Mouse (Mus musculus) layer of hippocampus, adult 2 months (tissue): ENCODE data around the gene Fa2h. TPM values are rescaled to one million over a fixed set of nuclear protein-coding genes. Genes with fewer than 3 reads are reported as not detected.

Experiments
- DNase-seq, 2 experiments: peaks; one replicate each; pipeline ENCODE4 v3.0.0; 2022; ENCODE audit warnings: low spot score in 2 of 2
- H3K27ac ChIP-seq: fragments of 200-600 bp; 2 replicates; pipeline ENCODE4 v1.8.1; 2022
- H3K4me3 ChIP-seq: fragments of 200-600 bp; 2 replicates; pipeline ENCODE4 v1.8.1; 2022; ENCODE audit warnings: mild to moderate bottlenecking
- CTCF ChIP-seq: fragments of 200-600 bp; conservative IDR thresholded peaks from 2 replicates; pipeline ENCODE4 v1.8.1; 2022; ENCODE audit warnings: antibody characterized with exemption, mild to moderate bottlenecking, moderate library complexity
- long read RNA-seq, 2 experiments: library from polyadenylated mRNA; stranded (forward); transcript quantifications; one replicate each; pipeline ENCODE4 v2.0.0; 2021; ENCODE audit warnings: borderline mapping rate in 2 of 2
- total RNA-seq, 2 experiments: library from RNA; stranded (reverse); gene quantifications; 2 replicates each; pipeline ENCODE4 v1.2.3; 2021

The Fa2h gene
- total RNA-seq, result 10 to 100 TPM; 22.0 to 23.1 TPM
- long read RNA-seq, experiment 1, transcript Fa2h-201 (7 exons, 2,492 nt), result major isoform, 11 of 14 reads
- long read RNA-seq, experiment 1, partial matches to known transcripts, result 3 of 14 reads
- long read RNA-seq, experiment 1, other reads (novel, unspliced or antisense), result 0 of 14 reads
- long read RNA-seq, experiment 2, transcript Fa2h-201 (7 exons, 2,492 nt), result major isoform, 11 of 21 reads
- long read RNA-seq, experiment 2, partial matches to known transcripts, result 9 of 21 reads
- long read RNA-seq, experiment 2, other reads (novel, unspliced or antisense), result 1 of 21 reads

DNA sequence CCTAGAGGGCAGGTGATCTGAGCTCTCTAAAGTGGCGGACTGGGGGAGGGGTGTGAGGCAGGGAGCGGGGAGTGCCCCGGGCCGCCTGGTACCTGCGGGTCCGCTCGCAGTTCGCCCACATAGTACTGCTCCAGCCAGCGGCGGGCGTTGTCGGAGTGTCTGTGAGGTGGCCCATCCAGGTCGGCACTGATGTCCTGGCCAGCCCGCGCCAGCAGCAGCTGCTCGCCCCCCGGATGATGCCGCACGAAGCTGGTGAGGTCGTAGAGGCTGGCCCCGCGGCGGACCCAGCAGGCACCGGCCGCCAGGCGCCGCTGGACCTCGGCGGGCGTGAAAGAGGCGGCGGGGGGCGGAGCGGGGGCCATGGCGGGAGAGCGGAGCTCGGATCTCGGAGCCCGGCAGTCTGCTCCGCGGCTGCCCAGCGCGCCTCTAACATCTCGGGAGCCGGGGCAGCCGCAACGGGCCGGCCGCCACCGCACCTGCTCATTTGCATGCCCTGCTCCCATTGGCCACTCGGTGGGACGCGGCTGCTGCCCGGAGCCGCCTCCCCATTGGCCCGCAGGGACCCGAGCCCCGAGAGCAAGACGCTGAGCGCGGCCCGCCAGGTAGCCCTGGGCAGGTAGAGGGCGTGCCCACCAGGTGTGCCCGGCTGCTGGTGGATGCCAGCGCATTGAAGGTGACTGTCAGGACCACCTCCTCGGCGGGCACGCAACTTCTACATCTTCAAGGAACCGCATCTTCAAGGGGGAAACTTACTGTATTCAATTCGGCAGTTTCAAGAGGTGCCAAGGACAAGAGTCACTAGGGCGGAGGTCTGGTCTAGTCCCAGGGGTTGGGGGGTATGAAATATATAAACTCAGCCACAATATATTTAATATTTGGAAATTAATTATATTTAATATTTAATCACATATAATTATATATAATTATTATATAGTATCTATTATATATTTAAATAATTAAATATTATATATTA is at the start of gene Fa2h:
Gene Fa2h, minus strand, starts transcription at position 434 of the 973 bp plus-strand sequence.
- peak; percentile 71 for TF ChIP-seq CTCF
- DNase-seq, result peak; percentile 54 to 55
- Histone ChIP-seq H3K4me3 (peak within 1 kb of the TSS; percentile 65), H3K27ac (peak within 1 kb of the TSS; percentile 80)

GRCm38 (mm10) chr8:111439189-111439588 is 45.6 kb upstream of the Fa2h start:
- H3K4me3 ChIP-seq, result no peak overlapping the region
- peak; percentile 93 for TF ChIP-seq CTCF
- DNase-seq, result peak; percentile 74 to 81
- no peak overlapping the region for H3K27ac ChIP-seq

DNA sequence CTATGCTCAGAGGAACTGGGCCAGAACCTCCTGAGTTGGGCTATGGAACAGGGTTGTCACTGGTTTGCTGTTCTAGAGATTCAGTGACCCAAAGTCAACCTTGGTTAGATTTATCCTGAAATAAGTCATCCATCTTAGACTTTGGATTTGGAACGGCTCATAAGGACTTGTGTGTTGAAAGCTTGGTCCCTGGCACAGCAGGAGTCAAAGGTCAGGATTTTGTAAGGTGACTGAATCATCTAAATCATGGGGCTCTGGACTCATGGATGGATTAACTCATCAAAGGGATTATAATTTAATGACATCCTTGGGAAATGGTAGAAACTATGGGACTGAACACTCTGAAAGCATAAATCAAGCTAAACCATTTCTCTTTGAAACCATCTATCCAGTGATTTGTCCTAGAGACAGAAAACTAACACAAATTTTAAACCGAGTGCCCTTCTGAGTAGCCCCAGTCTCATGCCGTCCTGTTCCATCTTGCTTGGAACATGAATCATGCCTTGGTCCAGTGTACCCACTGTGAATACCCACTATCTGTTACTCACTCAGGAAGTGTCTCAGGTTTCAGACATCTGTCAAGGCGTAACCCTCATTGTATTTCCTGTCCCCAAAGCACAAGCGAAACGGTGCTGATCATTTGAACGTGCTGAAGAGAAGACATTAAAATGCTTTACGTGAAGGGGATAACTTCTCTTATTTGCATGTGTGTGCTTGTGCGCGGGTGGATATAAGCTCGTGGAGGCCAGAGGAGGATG is 41.6 kb upstream of the Fa2h start:
- no peak for TF ChIP-seq CTCF
- no peak for DNase-seq
- H3K4me3 ChIP-seq, result no peak overlapping the region
- no peak overlapping the region for H3K27ac ChIP-seq

GRCm38 (mm10) chr8:111424646-111425045 is 31.0 kb upstream of the Fa2h start:
- H3K4me3 ChIP-seq, result no peak overlapping the region
- peak in 1 of 2 experiments; percentile 47 for DNase-seq
- H3K27ac ChIP-seq, result no peak overlapping the region
- no peak for TF ChIP-seq CTCF

- DNase-seq, result no peak
- no peak overlapping the region for H3K27ac ChIP-seq
- no peak overlapping the region for H3K4me3 ChIP-seq
- TF ChIP-seq CTCF, result no peak
Observed at GRCm38 (mm10) chr8:111424181-111424580, 30.6 kb upstream of the Fa2h start.

DNA sequence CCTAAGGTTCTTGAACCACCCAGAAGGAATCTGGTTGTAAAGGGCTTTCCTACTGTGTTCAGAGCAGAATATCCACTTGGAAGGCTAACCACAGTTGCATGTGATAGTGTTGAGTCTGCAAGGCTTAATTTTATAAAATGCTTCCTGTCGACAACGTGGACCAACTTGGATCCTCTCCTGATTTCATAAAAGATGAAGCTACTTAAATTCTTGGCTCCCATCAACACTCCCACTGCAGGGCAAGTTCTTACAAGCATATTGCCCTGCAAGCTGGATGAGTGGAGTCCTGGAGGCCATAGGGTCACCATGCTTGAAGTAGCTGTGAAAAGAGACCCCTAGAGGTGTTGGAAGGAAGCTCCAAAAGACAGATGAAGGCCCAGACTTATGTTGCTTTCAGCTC is 29.0 kb upstream of the Fa2h start:
- H3K4me3 ChIP-seq, result no peak overlapping the region
- no peak for TF ChIP-seq CTCF
- no peak overlapping the region for H3K27ac ChIP-seq
- DNase-seq, result no peak

- DNase-seq, result no peak
- TF ChIP-seq CTCF, result no peak
- no peak overlapping the region for H3K4me3 ChIP-seq
- H3K27ac ChIP-seq, result no peak overlapping the region
Observed at GRCm38 (mm10) chr8:111419171-111419570, 25.5 kb upstream of the Fa2h start.

DNA sequence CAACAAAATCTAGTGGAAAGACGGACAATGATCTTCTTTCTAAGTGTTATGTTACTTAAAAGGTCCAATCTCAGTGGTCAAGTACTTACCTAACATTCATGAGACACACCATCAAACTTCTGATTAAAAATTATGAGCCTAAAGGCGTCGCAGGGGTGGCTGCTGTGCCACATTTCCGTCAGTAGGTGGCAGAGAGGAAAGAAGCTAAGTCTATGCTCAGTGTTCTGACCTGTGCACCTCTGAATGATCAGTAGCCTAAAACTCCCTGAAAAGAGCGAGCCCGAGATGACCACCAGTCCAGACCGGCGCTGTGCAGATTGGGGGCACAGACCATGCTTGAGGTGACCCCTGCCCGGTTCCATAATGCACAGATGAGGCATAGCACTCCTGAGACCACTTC is 25.0 kb upstream of the Fa2h start:
- TF ChIP-seq CTCF, result peak; percentile 85
- no peak for DNase-seq
- Histone ChIP-seq H3K4me3 (no peak overlapping the region), H3K27ac (no peak overlapping the region)

GRCm38 (mm10) chr8:111417222-111417621 is 23.6 kb upstream of the Fa2h start:
- TF ChIP-seq CTCF, result no peak
- no peak for DNase-seq
- Histone ChIP-seq H3K27ac (no peak overlapping the region), H3K4me3 (no peak overlapping the region)

- peak; percentile 65 for TF ChIP-seq CTCF
- H3K27ac ChIP-seq, result no peak overlapping the region
- no peak overlapping the region for H3K4me3 ChIP-seq
- no peak for DNase-seq
Observed at GRCm38 (mm10) chr8:111403391-111403790, 9.8 kb upstream of the Fa2h start.

DNA sequence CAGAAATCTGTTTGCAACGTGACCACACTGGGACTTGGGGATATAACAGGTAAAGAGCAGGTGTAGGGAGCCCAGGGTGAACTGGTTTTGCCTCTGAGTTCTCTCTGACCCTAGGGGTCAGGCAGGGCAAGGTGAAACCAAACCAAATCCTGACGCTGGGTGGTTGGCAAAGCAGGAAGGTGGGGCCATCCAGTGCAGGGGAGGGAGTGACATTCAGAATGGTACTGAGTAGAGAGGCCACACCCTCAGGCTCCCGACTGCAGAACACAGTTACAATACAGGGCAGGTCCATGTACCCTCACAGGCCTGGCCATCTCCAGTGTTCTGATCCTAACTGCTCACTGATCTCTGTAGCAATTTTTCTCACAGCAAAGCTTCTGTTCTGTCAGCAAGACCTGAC is 2.4 kb downstream of the Fa2h start:
- DNase-seq, result no peak
- no peak for TF ChIP-seq CTCF
- Histone ChIP-seq H3K27ac (peak overlapping the region; percentile 40), H3K4me3 (no peak overlapping the region)

DNA sequence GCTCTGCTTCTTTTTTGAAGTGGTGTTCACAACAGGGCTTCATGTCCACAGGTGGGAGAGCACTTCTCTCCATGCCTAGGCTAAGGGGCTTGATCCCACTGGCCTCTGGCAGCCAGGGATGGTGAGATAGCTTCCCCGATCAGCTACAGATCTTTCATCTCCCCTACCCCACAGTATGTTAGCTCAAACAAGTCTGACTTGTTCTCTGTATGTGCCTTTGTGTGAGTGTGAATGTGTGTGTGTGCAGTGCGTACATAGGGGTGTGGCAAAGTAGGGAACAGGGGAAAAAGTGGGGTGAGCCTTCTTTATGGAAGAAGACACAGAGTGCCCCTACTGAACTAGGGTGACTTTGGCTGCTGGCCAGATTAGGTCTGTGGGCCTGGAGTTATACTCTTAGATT is 2.8 kb downstream of the Fa2h start:
- Histone ChIP-seq H3K4me3 (no peak overlapping the region), H3K27ac (peak overlapping the region; percentile 40; the same call in 1 of the 2 replicates)
- no peak for DNase-seq
- TF ChIP-seq CTCF, result no peak

DNA sequence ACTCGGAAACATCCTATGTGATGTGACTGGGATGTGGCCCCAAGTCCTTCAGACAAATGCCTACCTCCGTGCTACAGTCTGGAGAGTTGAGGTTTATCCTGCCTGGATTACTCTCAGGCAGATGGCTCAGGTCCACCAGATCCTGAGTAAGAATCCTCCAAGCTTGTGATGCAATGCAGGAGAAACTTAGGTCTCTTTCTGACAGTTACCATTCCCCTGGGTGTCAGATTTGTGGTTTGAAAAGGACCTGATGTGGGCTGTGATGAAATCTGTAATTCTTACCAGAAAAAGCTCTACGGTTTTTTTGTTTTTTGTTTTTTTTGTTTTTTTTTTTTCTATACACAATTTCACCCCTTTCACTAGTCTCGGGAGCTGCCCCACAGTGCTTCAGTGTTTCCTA is 4.0 kb downstream of the Fa2h start:
- no peak overlapping the region for H3K27ac ChIP-seq
- TF ChIP-seq CTCF, result no peak
- DNase-seq, result no peak
- H3K4me3 ChIP-seq, result no peak overlapping the region
